Mouse (Mus musculus) thymus, postnatal 0 days (tissue): Measurements from ENCODE around the gene Cts7. TPM values are rescaled to one million over a fixed set of nuclear protein-coding genes. Genes with fewer than 3 reads are reported as not detected.

Source experiments
- DNase-seq: peaks from one replicate; pipeline ENCODE4 v3.0.0-alpha.2; 2015; ENCODE audit warnings: low spot score
- microRNA-seq: library from miRNA; unstranded; fragments of <30 nt; microRNA quantifications from one replicate; pipeline ENCODE4, GENCODE M21; 2016; ENCODE audit warnings: borderline number of aligned reads
- polyA plus RNA-seq: library from polyadenylated mRNA; unstranded; fragments of >200 nt; fragmentation: Nextera tagmentation; extraction: Ambion mirVana; gene quantifications from 2 replicates; pipeline ENCODE4 v1.2.1, GENCODE M21; 2015

Cts7 gene
- not detected in 2 replicates for polyA plus RNA-seq

DNA sequence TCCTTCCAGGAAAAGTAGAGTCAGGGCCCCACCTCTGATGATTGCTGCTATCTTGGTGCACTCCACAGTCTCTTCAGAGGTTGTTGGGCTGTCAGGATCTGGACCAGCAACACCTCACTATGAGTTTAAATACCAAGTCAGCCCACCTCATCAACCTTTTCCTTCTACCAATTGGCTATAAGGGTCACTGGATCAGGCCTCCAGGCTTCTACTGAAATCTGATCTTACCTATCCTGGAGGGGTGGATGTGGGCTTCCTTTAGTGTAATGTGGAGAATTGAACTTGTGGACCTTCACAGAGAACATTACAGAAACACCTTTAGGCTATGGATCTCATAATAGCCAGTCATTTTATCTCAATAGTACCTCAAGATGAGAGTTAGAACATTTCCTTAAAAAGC is at the start of gene Cts7:
Gene Cts7 (minus strand): TSS at position 101 of the 400 bp plus-strand sequence.
- DNase-seq: no peak

Small RNA genes lying within 50 kb of the gene (microRNA-seq; reads per million reads assigned to microRNA genes)
- gene Gm27704: not detected

Other genes with a start within 250 kb of the Cts7 start
- not detected in 2 replicates for gene Ctsr, start 193.9 kb downstream of the Cts7 start, polyA plus RNA-seq
- gene Cts6, start 154.8 kb downstream of the Cts7 start, polyA plus RNA-seq: 0.10 TPM in 1 of 2 replicates, not detected in the other
- not detected in 2 replicates for gene Cts8, start 102.8 kb downstream of the Cts7 start, polyA plus RNA-seq
- not detected in 2 replicates for gene Gm49398, start 69.4 kb downstream of the Cts7 start, polyA plus RNA-seq
- not detected in 2 replicates for gene Ctsm, start 183.6 kb upstream of the Cts7 start, polyA plus RNA-seq
- not detected in 2 replicates for gene Gm49352, start 210.0 kb upstream of the Cts7 start, polyA plus RNA-seq
- not detected in 2 replicates for gene Cts3, start 211.9 kb upstream of the Cts7 start, polyA plus RNA-seq